8 mouse cellular contexts compared by ENCODE assay signal in the genomic region with DNA sequence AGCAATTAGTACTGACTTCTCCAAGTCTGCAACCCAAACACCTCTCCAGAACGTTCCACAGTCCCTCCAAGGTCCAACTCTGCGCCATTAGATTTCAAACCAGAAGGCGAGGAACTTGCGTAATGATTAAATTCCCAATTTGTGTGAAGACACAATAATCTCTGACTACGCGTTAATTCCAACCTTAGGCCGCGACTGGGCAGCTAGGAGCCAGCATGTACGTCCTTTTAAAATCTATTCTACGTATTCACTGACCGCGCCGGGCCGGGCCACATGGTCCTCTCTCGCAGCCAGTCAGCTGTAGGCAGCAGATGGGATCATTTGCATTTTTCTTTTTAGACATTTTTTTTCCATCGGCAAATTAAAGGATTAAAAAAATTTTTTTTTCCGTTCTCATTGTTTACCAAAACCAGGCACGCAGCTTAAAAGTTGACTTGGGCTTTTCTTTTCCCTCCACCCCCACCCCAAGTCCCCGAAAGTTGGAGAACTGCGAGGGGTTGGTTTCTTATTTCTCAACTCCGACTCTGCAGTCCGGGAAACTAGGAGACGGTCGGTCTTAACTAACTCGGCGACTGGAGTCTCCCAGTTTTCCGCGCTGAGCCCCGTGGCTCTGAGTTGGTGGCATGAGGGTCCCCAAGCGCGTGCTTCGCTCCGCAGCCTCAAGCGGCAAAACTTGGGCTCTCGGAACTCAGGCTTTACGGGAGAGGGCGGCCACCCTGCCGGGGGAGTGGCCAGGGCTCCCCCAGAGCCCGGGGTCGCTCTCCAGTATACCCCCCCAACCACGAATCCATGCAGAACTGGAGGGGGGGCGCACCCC. TPM values are rescaled to one million over a fixed set of nuclear protein-coding genes. Genes with fewer than 3 reads are reported as not detected.
DNase-seq lines count a peak whose midpoint lies in the region; ATAC-seq and TF ChIP-seq lines count a peak whose summit lies in the region.

No protein-coding gene starts in this region.

- H3K27me3 ChIP-seq in forebrain, embryonic 16.5 days (replicated peaks; ENCODE audit: control insufficient read depth, insufficient read depth, low read length): no peaks in the 10 kb centered on the region
- H3K27me3 ChIP-seq in lung, postnatal 0 days (replicated peaks; ENCODE audit: insufficient read depth, low read length): no peaks in the 10 kb centered on the region

- no peak for TF ChIP-seq CTCF in lung, postnatal 0 days (IDR thresholded peaks at IDR 0.05)

- under 1% methylated on average over 42 of the region's 42 CpGs for WGBS in forebrain, embryonic 16.5 days
- 1% methylated on average over 42 of the region's 42 CpGs for whole genome bisulfite sequencing in lung, postnatal 0 days

- peak; percentile 27 for ATAC-seq in forebrain, embryonic 16.5 days
- no peak for ATAC-seq in lung, postnatal 0 days

- H3K4me2 ChIP-seq in forebrain, embryonic 16.5 days (ENCODE audit: low read length): peak overlapping the region; percentile 93
- H3K4me2 ChIP-seq in lung, postnatal 0 days (replicated peaks; ENCODE audit: low read depth, low read length): peak overlapping the region; percentile 100

- no peaks in the 10 kb centered on the region for H3K9me3 ChIP-seq in ES-E14 (ENCODE audit: control insufficient read depth, insufficient read depth, low read depth, low read length)
- no peaks in the 10 kb centered on the region for H3K9me3 ChIP-seq in forebrain, embryonic 16.5 days (ENCODE audit: control insufficient read depth, low read length)
- H3K9me3 ChIP-seq in lung, postnatal 0 days (ENCODE audit: low read length): no peaks in the 10 kb centered on the region

- H3K27ac ChIP-seq in ES-E14 (ENCODE audit: insufficient read depth, low read depth, low read length, poor library complexity, severe bottlenecking): peak overlapping the region; percentile 99
- H3K27ac ChIP-seq in forebrain, embryonic 16.5 days (ENCODE audit: low read length): peak overlapping the region; percentile 99
- peak overlapping the region; percentile 91 for H3K27ac ChIP-seq in lung, postnatal 0 days (ENCODE audit: low read length)

- no peaks in the 10 kb centered on the region for H3K36me3 ChIP-seq in ES-E14 (ENCODE audit: control insufficient read depth, insufficient read depth, low read length, poor library complexity, severe bottlenecking)
- H3K36me3 ChIP-seq in forebrain, embryonic 16.5 days (ENCODE audit: control insufficient read depth, insufficient read depth): no peaks in the 10 kb centered on the region
- no peaks in the 10 kb centered on the region for H3K36me3 ChIP-seq in lung, postnatal 0 days (ENCODE audit: insufficient read depth, low read length)

- peak overlapping the region; percentile 69 to 92 for H3K4me3 ChIP-seq in ES-E14 (ENCODE audit: insufficient read depth in 1 of 2, low read depth in 1 of 2, low read length in 2 of 2, poor library complexity in 1 of 2, severe bottlenecking in 1 of 2)
- H3K4me3 ChIP-seq in forebrain, embryonic 16.5 days (replicated peaks; ENCODE audit: low read length): peak overlapping the region; percentile 83
- H3K4me3 ChIP-seq in lung, postnatal 0 days (ENCODE audit: low read depth, low read length): peak overlapping the region; percentile 84

- in situ Hi-C loops in ES-E14 (cut with MboI; ENCODE audit: low sequenced_read_pairs in 2 of 2, unreplicated experiment in 2 of 2): no loop called here

- H3K4me1 ChIP-seq in ES-E14 (ENCODE audit: control insufficient read depth in 2 of 2, insufficient read depth in 2 of 2, low read length in 2 of 2, poor library complexity in 1 of 2): peaks cover 4 to 24% of the 10 kb centered on the region in 2 experiments; a peak in 3 of 4 replicates
- peaks cover 38% of the 10 kb centered on the region for H3K4me1 ChIP-seq in forebrain, embryonic 16.5 days (replicated peaks; ENCODE audit: control insufficient read depth, insufficient read depth, low read length)
- peaks cover 5% of the 10 kb centered on the region; the same call in 1 of the 2 replicates for H3K4me1 ChIP-seq in lung, postnatal 0 days (ENCODE audit: insufficient read depth, low read depth, low read length)

- peak overlapping the region; percentile 92 for H3K9ac ChIP-seq in ES-E14 (ENCODE audit: insufficient read depth, low read depth, low read length, poor library complexity, severe bottlenecking)
- H3K9ac ChIP-seq in forebrain, embryonic 16.5 days (replicated peaks; ENCODE audit: low read depth, low read length): peak overlapping the region; percentile 98
- H3K9ac ChIP-seq in lung, postnatal 0 days (replicated peaks; ENCODE audit: low read depth): peak overlapping the region; percentile 77

- no peak for TF ChIP-seq EP300 in lung, postnatal 0 days (IDR thresholded peaks at IDR 0.05)

- DNase-seq in ES-E14 (ENCODE audit: low read depth, low spot score): peak; percentile 60
- DNase-seq in c-Kit-positive CD71-positive TER-119-negative erythroid progenitor cells, embryonic 14.5 days (ENCODE audit: low read depth): peak; percentile 48
- DNase-seq in heart, postnatal 4 days: peak; percentile 74
- DNase-seq in layer of hippocampus, adult 9-11 months: peak; percentile 46
- DNase-seq in lung, postnatal 0 days (ENCODE audit: low spot score): peak; percentile 81
- peak; percentile 73 for DNase-seq in retina, embryonic 14.5 days (ENCODE audit: low spot score)
- peak; percentile 52 for DNase-seq in urinary bladder, postnatal 14 days (ENCODE audit: low spot score)

TF ChIP-seq in ES-E14, 5 proteins besides CTCF, POLR2A, EP300 and RAD21:
- no peak for TF ChIP-seq MAFK (IDR thresholded peaks at IDR 0.05; ENCODE audit: insufficient read depth, low read depth, low read length)
- no peak for TF ChIP-seq ZNF384 (IDR thresholded peaks at IDR 0.05; ENCODE audit: low read depth, low read length)
- no peak for TF ChIP-seq ZC3H11A (IDR thresholded peaks at IDR 0.05; ENCODE audit: borderline replicate concordance, low read depth, low read length)
- TF ChIP-seq CHD2 (IDR thresholded peaks at IDR 0.05; ENCODE audit: low read depth, low read length): no peak; the same call in 1 of the 2 replicates
- TF ChIP-seq HCFC1 (IDR thresholded peaks at IDR 0.05; ENCODE audit: borderline replicate concordance, insufficient read depth, low read length): no peak

RNA-seq across cellular contexts. Expression of a gene that starts 0.6 kb away (rescaled TPM):
- 23.2 and 26.4 TPM in 2 replicates for total RNA-seq in ES-E14 (2012; rRNA removed)
- 3.9 and 4.5 TPM in 2 replicates for polyA plus RNA-seq in forebrain, embryonic 16.5 days (2015; fragmentation: Nextera tagmentation; extraction: Ambion mirVana)
- 10 to 100 TPM; 13.8 to 15.2 TPM for total RNA-seq in heart, postnatal 4 days (2021)
- 0.81 and 0.89 TPM in 2 replicates for polyA plus RNA-seq in lung, postnatal 0 days (2015; fragmentation: Nextera tagmentation; extraction: Ambion mirVana)

RNA-seq across cellular contexts. Expression of a gene that starts 45.8 kb away (rescaled TPM):
- total RNA-seq in ES-E14 (2012; rRNA removed): 13.3 and 20.6 TPM in 2 replicates
- polyA plus RNA-seq in forebrain, embryonic 16.5 days (2015; fragmentation: Nextera tagmentation; extraction: Ambion mirVana): 23.0 TPM in 2 replicates
- 1 to 10 TPM; 5.8 to 6.4 TPM for total RNA-seq in heart, postnatal 4 days (2021)
- polyA plus RNA-seq in lung, postnatal 0 days (2015; fragmentation: Nextera tagmentation; extraction: Ambion mirVana): 9.1 and 21.1 TPM in 2 replicates
